Mouse (Mus musculus) ovary, adult 10 weeks (tissue): ENCODE measurements around the gene Kel. TPM values are rescaled to one million over a fixed set of nuclear protein-coding genes. Genes with fewer than 3 reads are reported as not detected.

Experiments used
- polyA plus RNA-seq: library from polyadenylated mRNA; stranded (reverse); fragments of 350-450 nt; fragmentation: Illumina TruSeq; extraction: RNeasy Lipid Tissue Mini Kit (QIAGEN cat#74804); gene quantifications from one replicate; pipeline ENCODE4 v1.2.3, GENCODE M21; 2014

Gene Kel
- not detected for polyA plus RNA-seq

DNA sequence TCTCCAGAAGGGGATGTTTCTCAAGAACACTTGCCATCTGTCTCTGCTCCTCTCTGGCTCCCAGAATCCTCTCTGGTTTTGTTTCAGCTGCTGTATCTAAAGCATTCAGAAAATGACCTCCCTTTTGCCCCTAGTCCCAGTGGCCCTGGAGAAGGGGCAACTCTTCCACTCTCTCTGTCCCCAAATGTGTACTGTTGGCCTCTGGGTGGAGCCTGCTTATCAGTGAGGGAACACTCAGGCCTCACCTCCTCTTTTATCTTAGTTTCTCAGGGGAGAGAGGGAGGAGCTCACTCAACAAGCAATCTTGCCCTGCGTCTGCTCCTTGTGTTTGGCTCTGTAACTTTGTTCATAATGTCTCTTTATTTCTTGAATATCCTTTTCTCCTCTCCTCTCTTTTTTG is at the start of gene Kel:
Gene Kel (minus strand): TSS at position 217 of the 400 bp plus-strand sequence.

GRCm38 (mm10) chr6:41684131-41684530 is 20.0 kb downstream of the Kel start, which contains the start of gene Llcfc1:
Gene Llcfc1 (plus strand): TSS chr6:41684431.

DNA sequence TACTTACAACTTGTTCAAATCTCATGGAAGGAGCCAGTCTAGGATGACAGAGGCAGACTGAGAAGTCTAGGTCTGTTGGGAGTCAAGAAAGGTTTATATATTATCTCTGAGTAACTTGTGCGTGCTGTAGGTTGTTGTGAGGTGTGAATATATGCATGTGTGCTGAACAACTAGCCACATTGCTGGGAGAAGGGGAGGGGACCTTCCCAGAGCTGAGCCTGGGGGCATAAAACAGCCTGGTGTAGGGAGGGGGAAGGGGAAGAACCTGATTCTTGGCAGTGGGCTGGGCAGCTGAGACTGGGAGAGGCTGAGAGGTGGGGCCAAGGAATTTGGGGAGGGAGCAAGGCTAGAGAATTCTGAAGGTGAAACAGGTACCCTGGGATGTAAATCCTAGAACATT is 23.5 kb downstream of the Kel start, which contains the start of gene Trpv5:
Gene Trpv5 (minus strand): TSS at position 101 of the 400 bp plus-strand sequence.

Other genes starting within 250 kb of the Kel start
- not detected for gene Prss1, start 245.4 kb downstream of the Kel start, polyA plus RNA-seq
- gene Prss2, start 182.6 kb downstream of the Kel start, polyA plus RNA-seq: 1.3 TPM
- gene Ephb6, start 98.9 kb downstream of the Kel start, polyA plus RNA-seq: 0.31 TPM
- 0.14 TPM for gene Trpv6, start 67.9 kb downstream of the Kel start, polyA plus RNA-seq
- not detected for gene Trpv5, start 23.6 kb downstream of the Kel start, polyA plus RNA-seq
- gene Llcfc1, start 19.9 kb downstream of the Kel start, polyA plus RNA-seq: not detected
- gene Olfr459, start 70.8 kb upstream of the Kel start, polyA plus RNA-seq: not detected
- gene Pip, start 143.2 kb upstream of the Kel start, polyA plus RNA-seq: not detected
- gene Sval2, start 148.7 kb upstream of the Kel start, polyA plus RNA-seq: not detected
- not detected for gene Sval1, start 247.3 kb upstream of the Kel start, polyA plus RNA-seq